Mouse (Mus musculus): Measurements from ENCODE around the gene Helz.

- TF ChIP-seq CTCF (IDR thresholded peaks at IDR 0.05; ENCODE audit: low read depth, low read length) (no peak), POLR2A (IDR thresholded peaks at IDR 0.05; ENCODE audit: insufficient read depth, low read length) (no peak), EP300 (IDR thresholded peaks at IDR 0.05; ENCODE audit: insufficient read depth, low read depth, low read length) (no peak)
Measured at GRCm38 (mm10) chr11:107573061-107573692, 25.4 kb downstream of the Helz start.

Measured in ES-Bruce4 (cell line).